Mouse (Mus musculus) CH12.LX (cell line): ENCODE data around the gene Gpx8.

ENCODE experiments used
- POLR2A ChIP-seq: IDR thresholded peaks from 2 replicates; pipeline ENCODE4 v1.6.1; 2011; ENCODE audit warnings: low read depth, mild to moderate bottlenecking, improper control_type of control experiment, low read length
- TCF12 ChIP-seq: IDR thresholded peaks from 2 replicates; pipeline ENCODE4 v1.6.1; 2014; ENCODE audit warnings: low read depth, mild to moderate bottlenecking, inconsistent platforms, low read length, improper control_type of control experiment

DNA sequence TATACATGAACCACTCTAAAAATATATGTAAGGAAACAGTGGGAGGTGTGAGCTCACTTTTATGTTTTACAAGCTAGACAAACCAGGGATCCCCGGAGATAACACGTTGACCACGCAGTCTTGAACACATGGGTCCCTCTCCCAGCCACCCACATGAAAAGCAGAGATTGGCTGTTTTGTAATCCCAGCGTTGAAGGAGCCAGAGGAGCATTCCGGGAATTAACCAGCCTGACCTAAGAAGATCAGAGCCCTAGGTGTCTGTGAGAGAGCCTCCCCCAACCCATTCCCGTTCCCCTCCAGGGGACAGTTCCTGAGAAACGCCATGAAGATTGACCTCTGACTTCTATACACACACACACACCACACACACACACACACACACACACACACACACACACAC is 14.9 kb downstream of the Gpx8 start:
- no peak for TF ChIP-seq TCF12
- TF ChIP-seq POLR2A = no peak
